Mouse (Mus musculus): Measurements from ENCODE around the gene Bpifc.

Bpifc gene

GRCm38 (mm10) chr10:86018813-86019212, 7.1 kb upstream of the Bpifc start:
- intact Hi-C loops (cut with DNase I): no loop called here

- intact Hi-C loops (cut with DNase I): no loop called here
Measured at GRCm38 (mm10) chr10:86017781-86018180, 6.1 kb upstream of the Bpifc start.

GRCm38 (mm10) chr10:86011172-86011571, 523 bp downstream of the Bpifc start:
- intact Hi-C loops (cut with DNase I): no loop called here

- intact Hi-C loops (cut with DNase I): no loop called here
Measured at GRCm38 (mm10) chr10:86010636-86011035, 1.1 kb downstream of the Bpifc start.

GRCm38 (mm10) chr10:86009688-86010087, 2.0 kb downstream of the Bpifc start:
- intact Hi-C loops (cut with DNase I): no loop called here

DNA sequence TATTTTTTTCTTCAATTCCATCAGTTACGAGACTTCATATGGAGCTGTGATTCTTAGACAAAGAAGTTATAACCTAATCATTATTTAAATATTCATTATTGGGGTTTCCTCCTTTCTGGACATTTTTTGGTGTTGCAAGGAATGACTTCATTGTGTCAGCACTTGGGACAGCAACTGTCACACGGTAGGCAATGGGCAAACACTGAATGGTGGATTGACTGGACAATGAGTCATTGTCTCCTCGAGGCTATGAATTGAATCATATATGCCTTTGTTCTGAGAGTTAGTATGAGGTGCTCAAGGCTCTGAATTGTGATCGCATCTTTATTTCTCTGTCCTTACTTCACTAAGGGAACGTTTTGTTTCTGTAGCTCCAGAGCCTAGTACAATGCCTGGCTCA, 5.2 kb downstream of the Bpifc start:
- intact Hi-C loops (cut with DNase I): no loop called here

DNA sequence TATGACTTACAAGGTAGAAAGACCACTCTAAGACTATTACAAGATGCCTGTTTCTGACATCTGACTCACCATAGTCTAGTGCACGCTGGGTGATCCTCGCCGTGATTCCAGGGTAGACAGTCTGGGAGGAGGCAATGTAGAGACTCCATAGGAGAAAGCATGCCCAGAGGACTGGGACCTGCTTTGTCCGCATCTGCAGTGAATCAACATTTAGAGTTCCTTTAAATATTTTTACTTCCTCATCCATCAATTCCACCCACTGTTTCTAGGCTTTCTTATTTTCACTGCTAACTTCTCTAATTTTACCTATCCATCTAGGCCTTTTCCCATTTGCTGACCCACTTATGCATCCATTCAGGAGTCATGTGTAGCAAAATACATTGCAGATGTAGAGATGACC, 11.2 kb downstream of the Bpifc start:
- intact Hi-C loops (cut with DNase I): no loop called here

GRCm38 (mm10) chr10:85994543-85995104, 17.1 kb downstream of the Bpifc start:
- intact Hi-C loops (cut with DNase I): no loop called here

DNA sequence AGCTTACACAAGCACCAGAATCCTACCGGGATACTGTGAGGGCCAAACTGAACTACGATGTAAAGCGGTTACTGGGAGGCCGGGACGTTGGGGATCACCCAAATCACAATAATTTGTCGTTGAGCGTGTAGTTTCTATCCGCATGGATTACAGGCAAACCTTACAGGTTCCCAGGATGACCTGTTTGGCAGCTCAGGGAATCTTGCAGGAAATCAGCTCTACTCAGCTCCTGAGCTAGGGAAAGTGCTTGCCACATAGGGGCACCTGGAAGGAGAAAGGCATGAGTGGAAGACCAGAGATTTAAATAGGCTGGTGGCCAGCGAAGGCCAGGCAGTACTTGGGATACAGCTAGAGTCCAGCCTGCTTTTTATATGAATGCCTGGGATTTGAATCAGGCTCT, 17.9 kb downstream of the Bpifc start:
- intact Hi-C loops (cut with DNase I): no loop called here

GRCm38 (mm10) chr10:85992412-85992811, 19.3 kb downstream of the Bpifc start:
- intact Hi-C loops (cut with DNase I): no loop called here

DNA sequence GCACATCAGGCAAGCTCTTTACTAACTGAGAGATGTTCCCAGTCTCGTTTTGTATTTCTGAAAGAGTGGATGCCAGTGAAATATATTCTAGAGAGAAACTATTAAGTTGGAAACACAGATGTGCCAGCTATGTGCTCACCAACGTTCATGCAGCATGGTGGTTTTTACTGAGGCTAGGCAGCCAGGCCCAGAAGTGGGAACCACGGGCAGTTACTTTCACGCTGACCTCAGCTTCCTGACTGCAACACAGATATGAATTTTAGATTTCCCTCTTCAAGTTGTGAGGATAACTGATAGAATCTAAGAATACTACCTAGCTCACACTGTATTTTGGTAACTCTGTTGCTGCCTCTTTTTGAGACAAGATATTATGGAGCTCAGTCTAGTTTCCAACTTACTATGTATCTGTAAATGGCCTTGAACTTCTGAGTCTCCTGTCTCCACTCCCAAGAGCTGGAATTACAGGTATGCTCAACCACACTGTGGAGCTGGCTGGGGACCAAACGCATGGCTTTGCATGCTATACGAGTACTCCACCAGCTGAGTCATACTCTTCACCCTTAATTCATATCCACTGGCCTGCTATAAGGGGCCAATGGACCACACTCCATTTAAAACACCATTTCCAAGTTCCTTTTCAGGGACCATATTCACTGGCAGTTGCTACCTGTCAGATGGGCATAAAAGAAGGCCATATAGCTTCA, 22.1 kb downstream of the Bpifc start:
- intact Hi-C loops (cut with DNase I): no loop called here

GRCm38 (mm10) chr10:85972915-85973314, 38.8 kb downstream of the Bpifc start:
- intact Hi-C loops (cut with DNase I): no loop called here

DNA sequence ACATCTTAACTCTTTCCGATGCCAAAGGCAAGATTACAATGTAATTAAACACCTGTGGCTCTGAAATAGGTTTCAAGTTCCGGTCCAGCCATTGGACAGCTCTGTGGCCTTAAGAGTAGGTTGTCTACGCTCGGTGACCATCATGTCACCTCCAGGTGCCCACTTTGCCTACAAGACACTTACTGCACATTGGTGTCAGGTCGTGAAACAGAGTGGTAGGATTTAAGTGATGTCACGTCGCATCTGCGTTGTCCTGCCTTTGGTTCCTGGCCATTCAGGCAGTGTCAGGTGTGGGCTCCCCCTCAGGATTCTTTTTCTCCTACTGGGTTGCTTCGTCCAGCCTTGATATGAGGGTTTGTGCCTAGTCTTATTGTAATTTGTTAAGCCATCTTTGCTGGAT, 39.9 kb downstream of the Bpifc start:
- intact Hi-C loops (cut with DNase I): no loop called here

GRCm38 (mm10) chr10:85969894-85970620, 41.6 kb downstream of the Bpifc start:
- intact Hi-C loops (cut with DNase I): loop anchor here (2.0 to 5.0 kb wide), 4 partner anchors 52 to 495 kb away; partner anchors contain the start of gene Fbxo7

GRCm38 (mm10) chr10:85968731-85969130, 43.0 kb downstream of the Bpifc start:
- intact Hi-C loops (cut with DNase I): loop anchor here (2.0 to 5.0 kb wide), 4 partner anchors 54 to 496 kb away; partner anchors contain the start of gene Fbxo7

DNA sequence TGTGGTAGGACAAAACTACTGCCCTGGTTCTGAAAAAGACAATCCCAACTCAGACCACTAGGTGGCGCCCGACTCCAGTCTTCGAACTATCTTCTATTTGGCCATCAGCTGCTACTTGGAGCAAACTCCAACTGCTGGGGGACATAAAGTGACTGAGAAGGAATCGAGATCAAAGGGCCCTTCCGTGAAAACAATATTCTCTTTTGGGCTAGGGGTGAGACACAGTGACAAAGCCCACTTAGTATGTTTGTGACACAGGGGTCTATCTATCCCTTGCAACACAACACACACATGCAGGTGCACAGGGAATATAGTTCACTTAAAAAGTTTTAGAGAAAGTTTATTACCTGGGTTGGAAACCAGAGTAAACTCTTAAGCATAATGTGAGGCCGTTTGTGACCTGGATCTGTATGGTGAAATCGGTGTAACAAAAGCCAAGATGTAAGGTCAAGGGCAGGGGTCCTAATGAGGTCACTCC, 43.5 kb downstream of the Bpifc start:
- intact Hi-C loops (cut with DNase I): loop anchor here (2.0 to 5.0 kb wide), 4 partner anchors 54 to 497 kb away; partner anchors contain the start of gene Fbxo7

DNA sequence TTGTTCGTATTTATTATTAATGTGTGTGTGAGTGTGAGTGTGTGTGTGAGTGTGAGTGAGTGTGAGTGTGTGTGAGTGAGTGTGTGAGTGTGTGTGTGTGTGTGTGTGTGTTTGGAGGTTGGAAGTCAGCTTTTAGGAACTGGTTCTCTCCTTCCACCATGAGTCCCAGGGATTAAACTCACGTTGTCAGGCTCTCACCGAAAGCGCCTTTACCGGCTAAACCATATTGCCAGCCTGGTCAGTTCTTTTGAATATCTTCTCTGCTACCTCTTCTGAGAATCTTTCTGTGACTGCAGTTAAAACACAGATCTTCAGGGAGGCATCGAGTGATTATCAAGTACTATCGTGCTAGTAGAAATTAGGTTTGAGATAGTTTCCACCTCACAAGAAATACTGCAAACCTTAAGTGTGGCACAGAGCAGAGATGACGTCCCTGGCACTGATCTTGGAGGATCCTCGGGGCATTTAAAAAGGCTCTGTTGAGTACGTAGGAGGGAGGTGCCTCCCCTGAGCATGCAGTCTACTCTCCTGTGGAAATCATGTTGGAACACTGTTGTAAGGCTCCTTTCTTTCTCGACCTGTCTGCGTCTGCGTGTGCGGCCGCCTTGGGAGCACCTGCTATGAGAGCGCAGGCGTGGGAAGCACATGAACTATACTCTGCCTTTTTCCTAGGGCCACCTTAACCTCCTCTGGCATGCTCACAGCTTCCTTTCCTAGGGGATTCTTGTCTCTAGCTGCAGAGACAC, 44.1 kb downstream of the Bpifc start:
- intact Hi-C loops (cut with DNase I): loop anchor here (2.0 to 5.0 kb wide), 4 partner anchors 55 to 497 kb away; partner anchors contain the start of gene Fbxo7

DNA sequence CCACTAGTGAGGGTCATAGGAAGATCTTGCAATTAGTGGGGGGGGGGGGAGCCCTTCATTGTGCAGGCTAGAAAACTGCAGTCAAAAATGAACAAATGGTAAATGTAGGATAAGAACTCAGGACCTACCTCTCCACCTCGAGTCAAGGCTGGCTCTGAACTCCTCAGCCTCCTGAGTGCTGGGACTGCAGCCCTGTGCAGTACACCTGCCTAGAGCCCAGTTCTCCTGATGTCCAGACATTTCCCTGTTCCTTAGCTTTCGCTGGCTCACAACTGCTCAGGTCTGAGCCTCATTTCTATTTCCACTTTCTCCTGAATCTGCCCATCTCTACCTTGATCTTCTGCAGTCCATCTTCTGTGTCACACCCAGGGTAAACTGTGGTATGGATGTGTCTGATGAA, 45.2 kb downstream of the Bpifc start:
- intact Hi-C loops (cut with DNase I): loop anchor here (5.0 kb wide), 3 partner anchors 56 to 331 kb away; partner anchors contain the start of gene Fbxo7

- intact Hi-C loops (cut with DNase I): no loop called here
Measured at GRCm38 (mm10) chr10:85964316-85964715, 47.4 kb downstream of the Bpifc start.

- intact Hi-C loops (cut with DNase I): no loop called here
Measured at GRCm38 (mm10) chr10:85962897-85963296, 48.8 kb downstream of the Bpifc start.

DNA sequence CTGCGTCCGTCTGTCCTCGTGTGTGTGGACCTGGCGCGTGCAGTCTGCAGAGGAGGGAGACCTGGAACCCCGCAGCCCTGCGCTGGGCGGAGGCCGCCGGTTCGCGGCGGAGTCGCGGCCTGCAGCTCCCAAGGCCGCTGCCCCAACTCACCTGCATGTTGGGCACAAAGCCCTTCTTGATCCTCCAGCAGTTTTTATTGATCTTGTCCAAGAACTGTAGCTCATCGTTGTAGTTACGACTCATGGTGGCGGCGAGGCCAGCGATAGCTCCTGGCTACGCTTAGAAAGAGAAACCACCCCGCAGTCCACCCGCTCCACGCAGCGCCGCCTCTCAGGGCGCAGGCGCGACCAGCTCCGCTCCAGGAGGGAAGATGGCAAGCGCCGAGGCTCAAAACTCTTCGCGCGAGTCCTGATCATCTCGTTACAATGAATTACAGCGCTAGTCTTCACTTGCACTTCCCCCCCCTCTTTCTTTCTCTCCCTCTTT, 54.2 kb downstream of the Bpifc start, which contains the start of gene Rtcb:
Gene Rtcb (minus strand): TSS at position 360 of the 487 bp plus-strand sequence.
- intact Hi-C loops (cut with DNase I): loop anchor here (5.0 kb wide), 1 partner anchor 40 kb away; the partner anchor contains the start of gene Prdm4

All from adrenal gland (tissue).